Mouse (Mus musculus) bone marrow, adult 2 months (tissue): ENCODE data around the gene Tfr2.

Source experiments
- CTCF ChIP-seq: fragments of 200-500 bp; IDR thresholded peaks from 2 replicates; pipeline ENCODE4 v1.5.1; 2011; ENCODE audit warnings: low read length, control low read depth; ENCODE audit not compliant: control insufficient read depth, insufficient read depth
- POLR2A ChIP-seq: fragments of 200-500 bp; IDR thresholded peaks from 2 replicates; pipeline ENCODE4 v1.6.1; 2011; ENCODE audit warnings: low read depth, mild to moderate bottlenecking, control low read depth, low read length, borderline replicate concordance; ENCODE audit not compliant: control insufficient read depth

- TF ChIP-seq POLR2A (no peak), CTCF (no peak)
Measured at GRCm38 (mm10) chr5:137553000-137553399, 16.6 kb upstream of the Tfr2 start.
